Mouse (Mus musculus) adipocyte (in vitro differentiated cells): ENCODE data around the gene Trem1.

ENCODE experiments used
- DNase-seq: peaks from one replicate; pipeline ENCODE4 v3.0.0-alpha.2; 2016; ENCODE audit warnings: low spot score

The Trem1 gene

DNA sequence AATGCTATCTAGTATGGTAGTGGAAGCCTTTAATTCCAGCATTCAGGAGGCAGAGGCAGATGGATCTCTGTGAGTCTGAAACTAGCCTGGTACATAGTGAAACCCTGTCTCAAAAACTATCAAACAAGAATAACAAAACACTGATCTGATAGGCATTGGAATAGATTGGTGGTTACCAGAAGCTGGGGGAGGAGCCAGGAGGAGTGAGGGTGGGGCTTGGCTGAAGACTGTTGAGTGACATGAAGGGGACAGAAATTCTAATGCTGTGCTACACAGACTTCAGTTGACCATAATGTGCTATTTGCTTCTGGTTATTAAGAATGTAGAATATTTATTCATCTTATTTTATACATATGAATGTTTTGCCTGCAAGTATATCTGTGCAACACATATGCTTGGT lies 35.7 kb downstream of the Trem1 start:
- no peak for DNase-seq

DNA sequence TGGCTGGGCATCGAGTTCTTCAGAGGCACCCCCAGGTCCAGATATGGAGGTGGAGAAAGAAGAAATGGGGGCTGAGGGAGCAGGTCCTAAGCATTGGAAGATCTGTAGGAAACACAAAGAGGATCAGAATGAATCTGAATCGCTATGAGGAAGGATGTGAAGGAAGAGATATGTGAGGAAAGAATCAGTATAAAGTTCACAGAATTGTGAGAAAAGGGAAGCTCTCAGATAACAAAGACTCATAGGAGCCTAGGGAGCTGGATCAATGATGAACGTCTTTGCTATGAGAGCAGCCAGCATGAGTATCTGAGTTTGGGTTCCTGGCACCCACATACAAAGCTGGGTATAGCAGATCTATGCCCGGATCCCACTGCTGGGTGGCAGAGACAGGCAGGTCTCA lies 37.3 kb downstream of the Trem1 start:
- DNase-seq = no peak

DNA sequence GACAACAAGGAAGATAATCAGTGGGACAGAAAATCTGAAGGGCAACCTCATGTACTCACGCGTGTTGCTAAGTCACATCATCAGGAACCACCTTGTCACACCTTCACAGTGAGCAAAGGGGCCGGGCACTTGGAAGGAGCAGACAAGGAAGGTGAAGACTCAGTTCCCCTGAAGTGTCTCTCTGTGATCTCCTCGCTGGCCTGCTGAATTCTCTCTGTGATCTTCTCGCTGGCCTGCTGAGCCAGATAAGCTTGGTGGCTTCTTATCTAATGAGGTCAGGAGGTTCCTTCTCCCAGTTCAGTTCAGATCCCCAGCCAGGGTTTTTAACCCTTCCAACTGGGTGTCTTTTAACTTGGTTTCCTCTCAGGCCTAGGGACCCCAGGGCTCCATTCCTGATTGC lies 39.6 kb downstream of the Trem1 start:
- no peak for DNase-seq

DNA sequence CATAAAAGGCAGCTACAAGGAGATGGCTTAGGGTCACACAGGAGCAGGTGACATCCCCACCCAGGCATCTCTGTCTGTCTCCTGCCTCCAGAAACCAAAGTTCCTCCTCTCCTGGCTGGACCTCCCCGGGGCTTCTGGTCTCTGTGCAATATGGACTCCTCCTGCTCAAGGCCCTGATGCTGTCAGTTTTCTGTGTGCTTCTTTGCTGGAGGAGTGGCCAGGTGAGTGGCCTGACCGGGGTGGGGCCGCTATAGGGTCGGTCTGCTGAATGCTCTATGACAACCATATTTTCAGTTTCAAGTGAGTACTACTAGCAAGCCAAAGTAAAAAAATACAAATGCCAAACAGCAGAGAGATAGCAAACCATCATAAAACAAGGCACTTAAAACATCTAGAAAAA lies 40.0 kb downstream of the Trem1 start:
- no peak for DNase-seq

DNA sequence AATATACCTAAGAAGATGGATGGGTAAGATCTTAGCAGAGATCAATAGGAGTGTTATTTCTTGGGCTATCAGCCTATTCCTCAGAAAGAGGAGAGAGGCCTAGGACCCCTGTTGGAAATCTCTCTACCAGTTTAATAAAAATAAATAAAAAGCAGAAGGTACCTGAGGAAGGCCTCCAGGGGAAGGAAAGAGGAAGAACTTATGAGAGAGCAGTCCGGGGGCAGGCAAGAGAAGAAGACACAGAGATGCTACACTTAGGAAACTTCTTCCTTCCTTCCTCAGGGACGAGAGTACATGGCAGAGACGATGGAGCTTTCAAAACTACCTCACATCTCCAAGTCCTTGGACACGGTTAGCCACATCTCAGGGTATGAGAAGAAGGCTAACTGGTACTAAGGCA lies 41.5 kb downstream of the Trem1 start:
- DNase-seq = no peak

DNA sequence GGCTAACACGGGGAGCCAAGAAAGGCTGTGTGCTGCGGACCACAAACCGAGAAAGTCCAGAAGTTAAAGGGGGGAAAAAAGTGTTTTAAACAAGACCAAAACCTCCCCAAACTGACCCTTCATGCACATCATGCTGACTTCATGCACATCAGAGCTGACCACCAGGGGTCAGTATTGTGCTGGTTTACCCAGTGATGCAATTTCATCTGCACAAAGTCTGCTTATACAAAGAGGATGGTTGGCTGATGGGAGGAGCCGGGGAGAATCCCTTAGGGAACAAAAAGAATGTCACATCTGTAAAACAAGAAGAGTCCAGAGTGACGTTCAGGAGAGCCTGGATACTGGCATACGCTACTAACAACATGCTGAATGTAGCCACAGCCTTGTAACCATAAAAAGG lies 42.3 kb downstream of the Trem1 start:
- peak; percentile 90 for DNase-seq

DNA sequence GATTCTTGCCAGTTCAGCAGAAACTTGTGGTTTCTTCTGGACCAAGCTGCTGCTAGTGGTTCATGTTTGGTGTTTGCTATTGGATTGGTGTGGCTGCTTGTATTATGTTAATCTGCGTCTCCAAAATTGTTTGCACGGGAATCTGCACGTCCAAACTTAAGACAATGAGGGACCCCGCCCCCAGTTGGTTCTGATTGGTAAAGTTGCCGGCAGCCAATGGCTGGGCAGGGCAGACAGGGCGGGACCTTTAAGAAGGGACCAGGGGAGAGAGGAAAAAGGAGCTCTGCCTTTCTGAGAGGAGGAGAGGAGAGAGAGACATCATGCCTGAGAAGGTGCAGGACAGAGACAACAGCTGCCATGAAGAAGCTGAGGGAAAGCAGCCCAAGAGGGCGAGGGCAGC lies 43.2 kb downstream of the Trem1 start:
- DNase-seq = no peak

DNA sequence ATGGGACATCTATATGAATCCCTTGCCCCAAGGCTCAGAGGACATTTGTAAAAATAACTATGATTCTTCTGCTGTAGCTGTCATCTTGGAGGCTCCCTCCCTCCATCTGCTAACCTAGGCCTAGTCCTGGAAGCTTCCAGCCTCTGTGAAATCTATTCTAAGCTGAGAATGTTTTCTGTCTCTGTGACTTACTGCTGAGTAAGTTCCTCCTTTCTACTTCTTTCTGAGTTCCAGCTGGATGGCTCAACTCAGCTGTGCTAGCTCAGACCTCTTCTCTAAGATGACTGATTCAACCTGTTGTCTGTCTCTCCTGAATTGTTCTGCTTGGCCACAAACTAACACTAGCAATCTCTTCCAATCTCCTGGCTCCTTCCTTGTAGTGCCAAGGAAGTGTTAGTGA lies 45.8 kb downstream of the Trem1 start:
- peak; percentile 17 for DNase-seq

DNA sequence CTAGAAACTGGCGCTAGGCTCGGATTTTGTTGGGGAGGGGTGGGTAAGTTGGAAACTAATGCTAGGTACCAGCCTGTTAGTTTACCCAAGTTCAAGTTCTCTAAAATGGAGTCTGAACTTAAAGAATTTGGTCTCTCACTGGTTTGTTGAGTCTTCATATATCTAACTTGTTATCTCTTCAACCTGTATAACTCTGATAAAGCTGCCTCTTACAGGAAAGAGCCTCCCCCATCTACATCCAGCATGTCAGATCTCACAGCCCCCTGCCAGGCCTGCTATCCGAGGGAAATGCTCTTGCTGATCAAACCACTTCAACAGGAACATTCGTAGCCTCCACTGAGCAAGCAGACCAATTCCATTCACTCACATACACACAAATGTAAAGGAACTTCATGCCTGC lies 46.4 kb downstream of the Trem1 start:
- no peak for DNase-seq

DNA sequence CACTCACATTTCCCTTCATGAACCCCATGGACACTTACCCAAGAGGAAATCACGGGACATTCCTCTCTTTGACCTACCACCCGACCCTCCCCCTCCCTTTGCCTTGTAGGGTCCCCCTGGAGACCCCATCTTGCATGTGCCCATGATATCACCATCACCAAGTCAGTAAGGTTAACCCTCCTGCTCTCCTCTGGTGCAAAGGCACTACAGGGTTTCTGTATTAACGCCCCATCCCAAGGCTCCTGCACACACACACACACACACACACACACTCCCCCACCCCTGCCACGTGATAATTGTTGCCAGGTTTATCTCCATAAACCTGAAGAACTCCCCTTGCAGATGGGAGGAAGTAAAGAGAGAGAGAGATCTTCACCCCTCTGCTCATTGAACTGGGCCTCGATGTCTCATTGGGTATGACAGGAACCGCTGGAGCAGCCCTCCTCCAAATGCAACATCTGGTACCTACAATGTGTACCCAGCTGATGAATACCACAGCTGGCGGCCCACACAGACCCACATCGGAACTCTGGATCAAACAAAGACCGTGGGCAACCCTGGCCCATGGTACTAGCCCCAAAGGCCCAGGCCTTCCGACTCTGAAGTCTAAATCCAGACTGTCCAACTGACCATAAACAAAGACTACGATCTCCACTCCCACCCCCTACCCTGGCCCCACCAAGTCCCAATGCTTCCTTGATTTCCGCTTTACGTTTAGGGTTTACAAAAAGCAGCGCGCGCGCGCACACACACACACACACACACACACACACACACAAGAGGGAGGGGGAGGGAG lies 48.6 kb downstream of the Trem1 start:
- no peak for DNase-seq

DNA sequence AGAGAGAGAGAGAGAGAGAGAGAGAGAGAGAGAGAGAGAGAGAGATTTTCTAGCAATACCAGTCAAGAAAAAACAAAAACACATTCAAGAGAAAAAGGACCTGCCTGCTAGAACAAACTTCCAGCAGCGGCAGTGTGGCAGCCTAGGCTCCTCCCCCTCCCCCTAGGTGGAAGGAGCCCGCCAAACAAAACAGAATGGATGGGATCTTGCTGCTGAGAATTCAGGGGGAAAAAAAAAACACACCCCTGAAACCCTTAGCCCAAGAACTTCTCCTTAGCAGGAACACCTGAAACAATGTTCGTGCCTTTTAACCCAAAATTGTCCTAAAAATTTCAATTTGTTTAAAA lies 49.1 kb downstream of the Trem1 start:
- DNase-seq = no peak

DNA sequence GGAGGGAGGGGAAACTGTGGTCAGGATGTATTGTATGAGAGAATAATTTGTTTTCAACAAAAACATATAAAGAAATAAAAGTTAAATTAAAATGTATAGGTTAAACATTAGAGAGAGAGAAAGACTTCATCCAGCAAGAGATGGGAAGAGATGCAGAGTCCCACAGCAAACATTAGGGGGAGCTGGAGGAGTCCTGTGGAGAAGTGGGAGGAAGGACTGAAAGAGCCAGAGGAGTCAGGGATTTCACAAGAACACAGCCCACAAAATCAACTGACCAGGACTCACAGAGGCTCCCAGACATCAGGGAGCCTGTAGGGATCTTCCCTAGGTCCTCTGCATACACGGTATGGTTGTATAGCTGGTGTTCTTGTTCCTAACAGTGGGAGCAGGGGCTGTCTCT lies 54.2 kb downstream of the Trem1 start:
- DNase-seq = peak; percentile 5

DNA sequence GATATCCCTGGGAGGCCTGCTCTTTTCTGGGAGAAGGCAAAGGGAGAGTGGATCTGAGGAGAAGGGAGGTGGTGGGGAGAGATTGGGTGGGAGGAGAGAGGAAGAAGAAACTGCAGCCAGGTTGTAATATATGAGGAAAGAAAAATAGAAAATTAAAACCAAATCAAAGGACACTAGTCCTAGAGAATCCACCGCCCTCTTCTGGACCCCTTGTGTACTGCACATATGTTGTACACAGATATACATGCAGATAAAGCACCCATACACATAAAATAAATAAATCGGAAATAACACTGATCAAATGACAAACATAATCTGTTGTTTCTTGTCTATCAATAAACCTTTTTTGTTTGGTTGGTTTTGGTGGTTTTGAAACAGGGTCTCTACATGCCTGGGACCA lies 54.7 kb downstream of the Trem1 start:
- DNase-seq = no peak

DNA sequence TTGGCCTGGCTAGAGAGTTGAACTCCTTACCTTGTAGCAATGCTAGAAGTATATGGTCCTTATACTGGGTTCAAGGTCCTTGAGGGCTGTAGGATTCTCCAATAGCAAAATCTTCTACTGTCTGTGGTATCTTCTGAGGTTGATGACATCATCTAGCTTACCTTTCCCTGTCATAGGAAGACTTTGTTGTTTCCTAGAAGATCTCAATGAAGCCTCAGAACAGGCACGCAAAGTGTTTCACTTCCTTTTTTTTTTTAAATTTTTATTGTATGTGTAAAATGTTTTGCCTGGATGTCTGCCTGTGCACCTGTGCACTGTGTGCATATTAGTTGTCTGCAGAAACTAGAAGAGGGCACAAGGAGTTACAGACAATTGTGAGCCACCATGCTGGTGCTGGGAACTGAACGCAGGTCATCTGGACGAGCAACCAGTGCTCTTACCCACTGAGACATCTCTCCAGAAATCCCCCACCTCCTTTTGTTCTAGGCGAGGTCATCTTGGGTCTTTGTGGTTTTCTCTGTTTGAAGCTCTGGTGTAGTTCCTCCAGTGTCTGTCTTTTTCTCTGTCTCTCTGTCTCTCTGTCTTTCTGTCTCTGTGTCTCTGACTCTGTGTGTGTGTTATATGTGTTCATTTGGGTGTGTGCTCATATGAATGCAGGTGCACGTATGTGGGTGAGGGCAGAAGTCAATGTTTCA lies 61.1 kb downstream of the Trem1 start:
- DNase-seq = no peak
